Mouse (Mus musculus) activated CD4-positive, CD25-positive, alpha-beta regulatory T cell, adult 4 months (primary cell): ENCODE results near the gene Tex45. TPM values are rescaled to one million over a fixed set of nuclear protein-coding genes. Genes with fewer than 3 reads are reported as not detected.

Experiments used
- ATAC-seq: one replicate; pipeline ENCODE4 v1.8.0; 2017
- polyA plus RNA-seq, 2 experiments: library from polyadenylated mRNA; unstranded; fragments of 100-300 nt; shearing (Covaris generic); gene quantifications; one replicate each; pipeline ENCODE4 v1.2.1; 2017

Tex45 gene
- polyA plus RNA-seq, 2 experiments from 2014 or later: not detected

GRCm38 (mm10) chr8:3492901-3493844 is 22.5 kb downstream of the Tex45 start, which contains the start of gene Zfp358:
Gene Zfp358, plus strand, starts transcription at chr8:3493138.
- ATAC-seq: peak; percentile 56

- ATAC-seq: no peak
These were observed 23.2 kb downstream of the Tex45 start for GRCm38 (mm10) chr8:3493845-3494208.

GRCm38 (mm10) chr8:3495578-3496427 is 25.1 kb downstream of the Tex45 start:
- no peak for ATAC-seq

- no peak for ATAC-seq
These were observed 25.7 kb downstream of the Tex45 start for GRCm38 (mm10) chr8:3496428-3496748.

DNA sequence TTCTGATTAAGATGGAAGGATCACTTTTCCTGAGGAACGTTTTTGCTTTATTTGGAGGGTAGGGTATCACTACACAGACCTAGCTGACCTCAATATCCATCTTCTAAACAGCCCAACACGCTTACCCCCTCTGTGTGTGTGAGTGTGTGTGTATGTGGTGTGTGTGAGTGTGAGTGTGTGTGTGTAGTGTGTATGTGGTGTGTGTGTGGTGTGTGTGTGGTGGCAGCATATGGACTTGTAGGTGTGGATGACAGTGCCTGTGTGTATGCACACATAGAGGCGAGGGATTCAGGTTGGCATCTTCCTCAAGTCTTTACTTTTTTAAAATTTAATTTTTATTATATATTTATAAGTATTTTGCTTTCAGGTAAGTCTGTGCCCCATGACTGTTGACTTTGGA is 27.9 kb downstream of the Tex45 start:
- no peak for ATAC-seq

DNA sequence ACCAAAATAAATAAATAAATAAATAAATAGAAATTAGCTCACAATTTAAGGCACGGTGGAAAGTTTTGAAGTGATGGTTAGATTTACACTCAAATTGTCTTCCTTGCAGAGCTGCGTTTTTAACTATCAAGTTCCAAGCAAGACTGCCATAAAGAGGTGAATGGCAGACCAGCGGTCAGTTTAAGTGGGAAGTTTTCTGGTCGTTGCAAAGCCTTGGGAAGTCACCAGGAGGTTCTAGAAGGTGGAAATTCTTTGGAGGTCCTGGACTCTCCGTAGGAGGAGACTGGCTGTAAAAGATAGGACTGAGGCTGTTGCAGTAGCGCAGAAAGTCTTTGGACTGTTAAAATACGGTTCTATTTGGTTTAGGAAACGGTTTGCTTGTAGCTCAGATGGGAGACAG is 29.1 kb downstream of the Tex45 start:
- ATAC-seq: peak; percentile 14

DNA sequence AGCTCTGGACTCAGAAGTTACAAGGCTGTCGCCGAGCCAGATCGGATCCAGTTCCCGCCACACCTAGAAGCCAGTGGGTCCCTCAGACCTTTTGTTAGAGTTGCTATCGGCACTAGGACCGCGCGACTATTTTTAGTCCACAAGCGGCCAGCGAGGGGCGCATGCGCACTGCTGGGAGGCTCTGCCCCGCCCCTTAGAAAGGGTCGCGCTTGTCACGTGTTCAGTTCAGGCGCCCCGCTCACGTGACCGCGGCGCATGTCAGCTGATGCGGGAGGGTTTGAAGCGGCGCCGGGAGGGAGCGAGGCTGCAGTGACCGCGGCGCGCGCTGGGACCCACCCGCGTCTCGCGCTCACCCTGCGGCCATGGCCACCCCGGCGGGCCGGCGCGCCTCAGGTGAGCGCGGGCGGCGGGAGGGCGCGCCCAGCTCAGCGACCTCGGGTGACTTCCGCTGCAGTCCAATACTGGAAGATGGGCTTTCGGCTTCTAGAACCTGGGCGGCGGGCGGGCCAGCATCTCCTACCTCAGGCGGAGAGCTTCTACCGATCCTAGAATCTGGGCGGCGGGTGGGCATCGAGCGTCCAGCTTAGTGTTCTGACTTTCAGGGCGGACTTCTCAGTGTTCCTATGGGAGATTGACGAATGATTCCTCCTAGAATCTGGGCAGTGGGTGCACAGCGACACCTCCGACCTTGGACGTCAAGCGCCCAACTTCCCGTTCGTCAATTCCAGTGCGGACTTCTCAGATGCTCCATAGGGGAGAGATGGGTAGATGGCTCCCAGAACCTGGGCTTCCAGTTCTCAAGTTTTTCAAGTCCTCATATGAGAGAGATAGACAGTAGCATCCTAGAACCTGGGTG is 29.8 kb downstream of the Tex45 start, which contains the start of gene Mcoln1:
TSS of gene Mcoln1 (plus strand) at position 223 of the 856 bp plus-strand sequence.
- ATAC-seq: peak; percentile 86

GRCm38 (mm10) chr8:3502217-3502616 is 31.6 kb downstream of the Tex45 start:
- no peak for ATAC-seq

DNA sequence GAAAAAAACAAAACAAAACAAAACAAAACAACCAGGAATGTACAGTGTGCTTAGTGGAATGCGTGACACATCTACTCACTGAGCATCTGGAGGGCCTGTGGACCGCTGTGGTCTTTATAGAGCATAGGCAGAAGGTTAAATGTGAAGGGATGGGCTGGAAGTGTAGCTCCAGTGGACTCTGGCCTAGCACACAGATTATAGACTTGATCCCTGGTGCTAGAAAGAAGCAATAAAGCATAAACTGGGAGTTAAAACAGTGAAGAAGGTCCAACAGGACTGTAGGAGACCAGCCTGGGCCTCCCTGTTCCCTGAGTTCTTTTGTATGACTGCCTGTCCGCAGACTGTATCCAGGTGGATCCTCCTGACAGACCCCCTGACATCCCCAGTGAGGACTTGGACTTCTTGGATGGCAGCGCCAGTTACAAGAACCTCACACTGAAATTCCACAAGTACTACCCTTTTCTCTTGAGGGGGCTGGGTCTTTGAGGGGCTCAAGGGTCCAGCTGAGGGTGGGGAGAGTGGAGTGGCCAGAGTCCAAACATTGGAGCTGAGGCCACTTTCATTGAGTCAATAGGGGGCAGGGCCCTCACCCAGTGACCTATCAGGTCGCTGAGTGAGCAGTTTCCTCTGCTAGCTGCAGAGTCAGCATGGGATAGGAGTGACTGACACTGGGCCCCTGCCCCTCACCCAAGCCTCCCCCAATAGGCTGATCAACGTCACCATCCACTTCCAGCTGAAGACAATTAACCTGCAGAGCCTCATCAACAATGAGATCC is 37.5 kb downstream of the Tex45 start:
- ATAC-seq: no peak

DNA sequence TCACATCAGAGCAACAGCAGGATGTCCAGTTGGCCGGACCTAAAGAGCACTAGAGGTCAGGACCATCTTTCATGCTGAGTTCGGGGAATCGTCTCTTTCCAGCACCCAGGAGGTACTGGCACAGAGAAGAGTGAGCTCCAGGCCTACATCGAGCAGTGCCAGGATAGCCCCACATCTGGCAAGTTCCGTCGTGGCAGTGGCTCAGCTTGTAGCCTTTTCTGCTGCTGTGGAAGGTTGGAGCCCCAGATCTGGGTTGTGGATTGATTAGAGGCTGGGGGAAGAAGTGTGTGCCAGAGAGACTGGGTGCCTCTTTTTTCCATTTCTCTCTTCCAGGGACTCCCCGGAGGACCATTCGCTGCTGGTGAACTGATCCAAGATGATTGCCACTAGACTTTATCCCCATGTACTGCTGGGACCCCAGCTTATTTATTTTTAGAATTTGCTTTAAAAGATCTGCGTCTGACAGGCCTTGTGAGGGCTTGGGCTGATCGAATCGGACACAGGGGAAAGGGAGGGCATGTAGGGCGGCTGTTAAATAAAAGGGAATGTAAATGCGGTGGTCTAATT is 44.1 kb downstream of the Tex45 start:
- no peak for ATAC-seq

GRCm38 (mm10) chr8:3515260-3515671 is 44.6 kb downstream of the Tex45 start, which contains the start of gene Pnpla6:
Gene Pnpla6, plus strand, starts transcription at chr8:3515384.
- ATAC-seq: peak; percentile 65

DNA sequence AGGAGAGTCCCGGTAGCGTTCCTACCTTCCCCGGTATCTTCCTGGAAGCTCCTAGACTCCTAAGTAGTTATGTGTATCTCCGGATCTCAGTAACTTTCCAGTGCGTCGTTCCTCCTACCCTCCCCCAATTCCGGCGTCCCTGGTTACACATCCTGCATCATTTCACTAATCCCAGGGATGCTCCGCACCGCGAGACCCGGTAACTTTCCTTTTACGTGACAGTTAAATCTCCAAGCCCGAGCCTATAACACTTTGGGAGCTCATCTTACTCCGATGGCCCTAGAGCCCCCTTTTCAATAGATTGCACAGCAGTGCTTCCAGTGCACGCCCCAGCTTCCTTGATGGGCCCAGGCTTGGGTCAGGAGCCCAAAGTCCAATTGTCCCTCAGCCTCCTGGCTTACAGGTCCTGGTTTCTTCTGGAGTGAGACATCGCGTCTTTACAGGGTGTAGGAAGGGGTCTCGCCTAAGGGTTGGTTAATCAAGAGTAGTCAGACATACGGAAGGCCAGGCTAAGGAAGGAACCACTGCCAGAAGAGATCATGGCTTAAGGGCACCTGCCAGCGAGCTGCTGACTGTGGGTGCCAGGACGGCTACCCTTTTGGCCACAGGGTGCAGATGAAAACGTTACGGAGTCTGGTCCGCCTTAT is 45.2 kb downstream of the Tex45 start:
- peak; percentile 26 for ATAC-seq

GRCm38 (mm10) chr8:3516450-3517116 is 45.9 kb downstream of the Tex45 start:
- ATAC-seq: peak; percentile 86

DNA sequence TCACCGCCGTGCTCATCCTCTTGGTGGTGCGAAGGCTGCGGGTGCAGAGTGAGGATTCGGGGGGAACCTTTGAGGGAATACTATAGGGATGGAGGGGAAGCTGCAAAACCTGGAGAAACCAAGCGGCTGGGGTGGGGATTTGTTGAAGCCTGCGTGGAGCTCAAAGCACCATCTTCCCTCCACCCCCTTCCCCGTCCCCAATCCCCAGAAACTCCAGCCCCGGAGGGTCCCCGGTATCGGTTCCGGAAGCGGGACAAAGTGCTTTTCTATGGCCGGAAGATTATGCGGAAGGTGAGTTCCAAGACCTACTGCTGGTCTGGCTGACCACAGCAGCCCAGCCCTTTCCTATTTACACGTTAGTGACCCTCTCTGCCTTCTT is 46.4 kb downstream of the Tex45 start:
- no peak for ATAC-seq

- no peak for ATAC-seq
These were observed 51.5 kb downstream of the Tex45 start for GRCm38 (mm10) chr8:3522007-3522697.

GRCm38 (mm10) chr8:3530816-3531215 is 60.2 kb downstream of the Tex45 start:
- ATAC-seq: no peak

DNA sequence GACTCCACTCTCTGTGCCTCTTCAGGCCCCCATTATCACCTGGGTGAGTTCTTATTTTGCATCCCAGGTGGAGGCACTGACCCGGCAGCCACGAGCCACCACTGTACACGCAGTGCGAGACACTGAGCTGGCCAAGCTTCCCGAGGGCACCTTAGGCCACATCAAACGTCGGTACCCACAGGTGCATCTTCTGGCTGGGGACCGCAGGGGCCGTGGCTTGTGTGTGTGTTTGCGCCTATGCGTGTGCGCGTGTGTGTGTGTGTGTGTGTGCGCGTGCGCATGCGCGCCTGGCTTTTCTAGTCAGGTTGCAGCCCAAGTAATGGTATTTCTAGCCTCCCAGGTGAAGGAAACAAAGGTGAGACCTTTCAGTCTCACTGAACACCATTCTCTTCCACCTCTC is 61.3 kb downstream of the Tex45 start:
- ATAC-seq: no peak

GRCm38 (mm10) chr8:3536053-3536841 is 65.6 kb downstream of the Tex45 start:
- no peak for ATAC-seq
